Mouse (Mus musculus) frontal cortex, postnatal 25 days (tissue): ENCODE measurements at regions not wholly inside any gene's neighbourhood (a gene's known extent, or its start where the extent isn't known, plus 50 kb on each side); places are given as distances from the start of the nearest gene placed in this dataset.
A peak's percentile ranks its signal among the peaks of the same experiment; 100 is the strongest.

Experiments
- DNase-seq, 2 experiments: peaks; one replicate each; pipeline ENCODE4 v3.0.0; 2022; ENCODE audit warnings: low spot score in 2 of 2

DNA sequence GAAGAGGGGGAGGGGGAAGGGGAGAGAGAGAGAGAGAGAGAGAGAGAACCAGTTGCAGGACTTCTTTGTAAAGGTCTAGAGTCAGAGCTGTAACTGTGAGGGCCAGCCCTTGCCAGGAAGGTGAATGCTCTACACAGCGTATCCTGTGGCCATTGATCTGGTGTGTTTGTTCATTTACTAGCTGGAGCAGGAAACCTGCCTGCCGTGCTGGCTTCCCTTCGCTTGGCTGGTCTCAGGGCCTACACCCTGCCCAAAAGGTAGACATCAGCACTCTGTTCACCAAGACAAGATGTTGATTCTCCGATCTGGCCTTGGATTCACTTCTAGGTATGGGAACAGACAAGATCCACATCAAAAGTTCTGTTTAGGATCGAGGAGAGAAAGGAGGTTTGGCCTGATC is 87.5 kb upstream of the Haao start:
- no peak for DNase-seq

DNA sequence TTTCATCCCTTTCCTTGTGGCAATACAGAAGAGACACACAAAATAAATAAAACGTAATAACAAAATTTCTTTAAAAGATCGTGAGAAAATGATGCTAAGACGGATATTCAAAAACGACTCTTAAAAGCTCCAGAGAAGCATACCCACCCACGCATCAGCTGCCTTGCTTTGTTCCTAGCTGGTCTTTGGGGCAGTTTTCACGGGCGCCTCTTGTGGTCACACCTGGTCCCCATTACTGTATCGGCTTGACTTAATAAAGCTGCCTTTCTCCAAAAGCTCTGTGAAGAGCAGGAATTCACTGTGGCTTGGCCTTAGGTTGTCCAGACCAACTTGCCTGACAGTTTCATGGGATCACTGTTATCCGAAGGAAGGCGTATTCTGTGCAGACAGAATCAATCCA is 86.0 kb upstream of the Haao start:
- no peak for DNase-seq

GRCm38 (mm10) chr17:83930401-83930800 is 82.6 kb upstream of the Haao start:
- DNase-seq = no peak

DNA sequence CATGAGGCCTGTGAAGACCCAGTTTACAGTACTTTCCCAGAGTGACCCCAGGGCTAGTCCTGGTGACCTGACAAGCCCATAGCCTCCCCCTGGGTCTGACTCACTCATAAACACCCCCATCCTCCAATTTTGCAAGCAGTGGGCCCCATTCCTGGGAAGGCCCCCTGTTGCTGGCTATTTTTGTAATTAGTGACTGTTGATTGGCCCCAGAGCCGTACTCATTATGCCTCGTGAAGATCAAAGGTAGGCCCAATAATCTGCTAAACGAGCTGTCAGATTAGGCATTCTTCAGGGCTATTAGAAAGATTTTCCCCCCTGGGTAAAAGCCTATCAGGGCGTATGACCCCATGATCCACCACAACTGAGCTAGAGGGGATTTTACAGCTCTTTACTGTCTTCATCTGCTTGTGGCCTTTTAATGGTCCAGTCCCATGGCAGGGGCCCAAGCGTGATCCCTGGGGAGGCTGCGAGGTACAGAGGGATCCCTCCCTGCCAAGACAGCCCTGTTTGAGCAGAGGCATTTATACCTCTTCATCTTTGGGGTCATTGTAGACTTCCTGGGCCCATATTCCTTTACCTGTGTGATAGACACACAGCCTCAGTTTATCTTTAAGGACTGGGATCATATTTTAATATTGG is 80.1 kb upstream of the Haao start:
- no peak for DNase-seq

GRCm38 (mm10) chr17:83924259-83924922 is 76.6 kb upstream of the Haao start:
- DNase-seq = no peak

- DNase-seq = no peak
Measured at GRCm38 (mm10) chr17:83920894-83921293, 73.1 kb upstream of the Haao start.

- DNase-seq = no peak
Measured at GRCm38 (mm10) chr17:83920225-83920624, 72.5 kb upstream of the Haao start.

DNA sequence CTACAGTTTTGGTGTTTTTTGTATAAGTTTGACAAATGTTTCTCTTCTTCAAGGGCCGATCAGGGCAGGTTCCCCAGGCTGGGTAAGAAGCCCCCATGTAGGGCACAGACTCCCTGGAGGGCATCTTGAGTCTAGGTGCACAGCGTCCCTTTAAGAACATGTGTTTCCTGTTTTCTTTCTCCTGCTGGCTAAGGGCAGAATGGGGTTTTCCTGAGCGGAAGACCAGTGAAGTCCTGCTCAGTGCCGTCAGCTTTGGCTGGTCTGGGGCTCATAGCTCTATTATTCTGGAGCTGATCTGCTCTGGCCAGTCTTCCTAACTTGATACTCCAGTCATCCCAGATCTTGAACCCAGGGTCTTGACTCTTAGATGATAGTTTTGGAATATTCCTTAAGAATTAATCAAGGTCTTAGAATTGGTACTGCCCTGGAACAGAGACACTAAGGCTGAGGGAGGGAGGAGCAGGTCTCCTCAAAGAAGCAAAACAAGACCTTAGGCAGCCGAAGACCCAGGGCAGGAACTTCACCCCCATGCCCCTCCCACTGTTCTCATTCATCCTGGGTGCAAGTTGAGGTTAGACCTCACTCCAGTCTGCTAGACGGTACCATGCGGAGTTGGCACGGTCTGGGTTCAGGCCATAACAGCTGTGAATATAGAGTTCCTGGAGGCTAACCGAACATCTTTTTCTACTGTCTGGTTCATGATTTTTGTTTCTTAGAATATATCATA is 70.8 kb upstream of the Haao start:
- DNase-seq = no peak

GRCm38 (mm10) chr17:83917781-83918180 is 70.0 kb upstream of the Haao start:
- DNase-seq = no peak

- DNase-seq = no peak
Measured at GRCm38 (mm10) chr17:83916684-83917166, 69.0 kb upstream of the Haao start.

DNA sequence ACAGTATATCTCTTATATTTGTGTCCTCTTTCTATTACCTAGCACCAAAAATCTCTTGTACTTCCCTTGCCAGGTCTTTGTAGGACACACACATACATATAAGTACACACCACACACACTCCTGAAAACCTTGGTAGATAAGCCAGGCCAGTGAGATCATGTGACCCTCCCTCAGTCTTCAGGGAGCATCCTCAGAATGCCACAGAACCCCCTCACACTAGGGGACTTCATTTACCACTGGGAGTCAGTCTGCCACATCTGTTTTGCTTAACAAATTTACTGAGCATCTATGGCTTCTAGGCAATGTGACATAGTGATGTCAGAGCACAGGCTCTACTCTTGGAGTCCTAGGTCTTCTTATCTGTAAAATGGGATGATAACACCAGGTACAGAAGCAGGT is 67.3 kb upstream of the Haao start:
- DNase-seq = no peak

DNA sequence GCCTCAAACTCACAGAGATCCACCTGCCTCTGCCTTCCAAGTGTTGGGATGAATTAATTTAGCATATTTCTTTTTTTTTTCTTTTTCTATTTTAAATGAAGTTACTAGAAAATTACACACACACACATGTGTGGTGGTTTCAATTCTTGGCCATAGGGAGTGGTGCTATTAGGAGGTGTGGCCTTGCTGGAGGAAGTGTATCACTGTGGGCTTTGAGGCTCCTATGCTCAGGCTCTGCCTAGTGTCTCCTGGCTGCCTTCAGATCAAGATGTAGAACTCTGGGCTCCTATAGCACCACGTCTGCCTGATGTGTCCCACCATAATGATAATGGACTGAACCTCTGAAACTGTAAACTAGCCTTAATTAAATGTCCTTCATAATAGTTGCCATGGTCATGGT is 66.8 kb upstream of the Haao start:
- DNase-seq = no peak

DNA sequence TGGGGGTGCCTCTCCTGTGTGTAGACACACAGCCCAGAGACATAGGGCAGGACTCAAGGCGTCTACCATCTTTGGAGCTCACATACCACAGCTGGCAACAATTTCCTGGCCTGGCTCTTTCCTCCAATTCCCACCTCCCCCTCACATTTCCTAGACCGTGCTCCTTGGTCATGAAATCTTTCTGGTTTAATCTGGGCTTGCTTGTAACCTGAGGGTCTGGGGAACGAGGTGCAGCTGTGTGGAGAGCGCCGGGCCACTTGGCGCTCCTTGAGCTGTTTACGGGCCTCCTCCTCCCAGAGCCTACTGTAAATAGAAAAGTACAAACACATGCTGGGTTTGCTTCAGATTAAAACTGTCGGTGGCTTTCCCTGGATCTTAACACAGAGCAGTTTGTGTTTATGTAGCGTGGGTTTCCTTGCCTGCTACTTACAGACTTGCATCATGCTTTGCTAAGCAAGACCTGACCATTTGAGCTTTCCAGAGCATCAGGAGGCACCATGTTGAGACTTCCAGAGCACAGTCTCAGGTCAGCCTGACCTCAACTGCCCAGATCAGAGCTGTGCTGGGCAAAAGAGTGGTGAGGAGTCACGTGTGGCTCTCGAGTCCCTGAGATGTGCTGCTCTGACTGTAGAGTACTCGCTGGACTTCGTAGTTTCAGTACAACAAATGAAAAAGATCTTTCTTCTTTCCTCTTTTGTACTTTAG is 66.1 kb upstream of the Haao start:
- DNase-seq = no peak

GRCm38 (mm10) chr17:83912421-83912820 is 64.7 kb upstream of the Haao start:
- no peak for DNase-seq

DNA sequence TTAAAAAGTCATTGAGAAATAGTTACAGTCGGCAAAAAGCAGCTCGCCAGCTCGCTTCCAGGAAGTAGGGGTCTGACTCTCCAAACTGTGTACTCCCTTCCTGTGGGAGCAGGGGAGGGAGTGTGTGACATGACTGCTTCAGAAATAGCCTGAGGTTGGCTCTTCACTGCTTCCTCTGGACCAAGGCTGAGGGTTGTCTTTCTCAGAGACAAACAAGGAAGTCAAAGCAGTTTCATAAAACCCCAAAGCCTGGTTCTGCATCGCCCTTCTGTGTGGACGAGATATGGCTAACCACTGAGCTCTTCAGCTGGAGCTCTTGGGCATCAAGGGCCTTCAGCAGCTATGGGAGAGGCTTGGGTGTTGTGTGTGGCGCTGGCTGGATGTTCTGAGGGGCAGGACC is 61.0 kb upstream of the Haao start:
- no peak for DNase-seq

GRCm38 (mm10) chr17:83907538-83907937 is 59.8 kb upstream of the Haao start:
- no peak for DNase-seq

DNA sequence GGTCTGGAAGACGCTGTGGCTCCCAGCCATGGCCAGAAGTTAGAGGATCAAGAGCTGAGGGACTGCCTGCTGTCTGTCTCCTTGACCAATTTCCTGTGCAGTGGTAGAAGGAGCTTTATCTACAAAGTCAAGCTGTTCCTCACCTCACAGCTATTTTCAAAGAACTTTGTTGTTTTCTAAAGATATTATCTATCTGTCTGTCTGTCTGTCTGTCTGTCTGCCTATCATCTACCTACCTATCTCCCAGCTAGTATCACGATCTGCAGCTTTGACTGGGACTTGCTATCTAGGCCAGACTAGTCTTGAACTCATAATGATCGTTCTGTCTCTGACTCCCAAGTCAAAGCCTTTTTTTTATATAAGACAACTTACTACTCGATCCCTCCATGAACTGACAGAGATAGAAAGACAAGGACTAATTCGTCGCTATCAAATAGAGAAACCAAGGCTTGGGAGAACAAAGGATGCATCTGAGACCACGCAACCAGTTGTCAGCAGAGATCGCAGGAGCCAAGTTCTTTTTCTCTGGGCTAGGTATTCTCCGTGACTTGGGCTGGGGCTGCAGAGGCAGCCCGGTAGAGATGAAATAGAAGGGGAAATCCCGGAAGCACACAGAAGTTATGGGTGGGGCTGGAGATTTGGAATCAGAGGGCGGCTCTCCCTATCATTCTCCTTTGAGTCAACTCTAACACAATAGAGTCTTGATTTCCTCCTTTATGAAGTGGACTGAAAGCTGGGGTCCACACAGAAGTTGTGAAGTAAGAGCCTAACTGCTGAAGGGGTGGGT is 59.2 kb upstream of the Haao start:
- no peak for DNase-seq

GRCm38 (mm10) chr17:83903467-83903866 is 55.7 kb upstream of the Haao start:
- peak; percentile 47 to 64 for DNase-seq

DNA sequence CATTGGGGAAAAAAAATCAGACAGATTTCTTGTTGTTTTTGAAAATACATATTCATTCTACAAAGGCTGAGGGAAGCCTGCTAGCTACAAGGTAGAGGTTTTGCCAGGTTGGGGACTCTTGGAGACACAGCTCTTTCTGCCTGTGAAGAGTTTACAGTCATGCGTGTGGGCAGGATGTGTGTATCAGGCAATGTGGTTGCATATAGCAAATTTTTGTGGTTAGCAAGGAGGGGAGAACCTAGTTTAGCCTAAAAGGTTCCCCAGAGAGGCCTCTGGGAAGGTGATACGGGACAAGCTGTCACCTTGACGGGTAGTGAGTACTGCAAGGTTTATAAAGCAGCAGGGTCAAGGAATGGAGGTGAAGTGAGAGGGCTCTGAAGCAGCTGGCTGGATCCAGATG is 54.8 kb upstream of the Haao start:
- DNase-seq = no peak

- no peak for DNase-seq
Measured at GRCm38 (mm10) chr17:83902091-83902490, 54.3 kb upstream of the Haao start.

DNA sequence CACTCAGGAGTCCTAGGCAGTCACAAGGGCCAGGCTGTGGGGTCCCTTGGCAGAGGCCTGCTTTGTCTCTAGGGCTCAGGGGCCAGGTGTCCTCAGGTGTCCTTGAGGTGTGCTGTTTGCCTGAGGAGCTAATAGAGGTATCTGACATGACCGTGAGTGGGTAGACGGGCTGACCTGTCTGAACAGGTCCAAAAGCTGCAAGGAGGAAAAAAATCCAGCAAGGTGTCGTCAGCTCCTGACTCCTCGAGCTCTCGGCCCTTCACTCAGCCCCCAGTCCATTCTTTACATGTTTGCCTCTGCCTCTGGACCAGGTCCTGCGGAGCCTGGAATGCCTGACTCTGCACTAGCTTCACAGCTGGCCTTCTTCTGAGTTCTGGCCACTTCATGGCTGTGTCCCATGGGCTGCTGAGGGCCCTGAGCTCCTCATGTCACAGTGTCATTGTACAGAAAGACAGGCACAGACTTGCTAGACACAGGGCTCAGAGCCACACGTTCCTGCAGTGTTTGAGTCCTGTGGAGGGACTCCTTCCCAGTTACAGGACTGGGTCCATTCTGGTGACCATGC is 51.9 kb upstream of the Haao start:
- no peak for DNase-seq
